Mouse (Mus musculus) lung, embryonic 16.5 days (tissue): ENCODE results near the gene Kpna7. TPM values are rescaled to one million over a fixed set of nuclear protein-coding genes. Genes with fewer than 3 reads are reported as not detected.
"Not testable (repeated sequence)": the region's sequence is repeated elsewhere in the genome, so short reads cannot be mapped to it uniquely, and the experiment has no call there.

Source experiments
- ATAC-seq: fragments of 200-750 bp; cut with Nextera tagmentation; 2 replicates; pipeline ENCODE4 v1.8.0; 2017; ENCODE audit warnings: low read depth, mild to moderate bottlenecking, moderate library complexity
- H3K27ac ChIP-seq: fragments of 300-500 bp; sonication (generic); 2 replicates; pipeline ENCODE4 v1.5.1; 2014; ENCODE audit warnings: mild to moderate bottlenecking, control low read depth, low read length
- H3K27me3 ChIP-seq: fragments of 300-500 bp; sonication (generic); 2 replicates; pipeline ENCODE4 v1.6.1; 2014; ENCODE audit warnings: low read depth, low read length, mixed read lengths; ENCODE audit not compliant: control insufficient read depth, insufficient read depth
- H3K36me3 ChIP-seq: fragments of 300-500 bp; sonication (generic); 2 replicates; pipeline ENCODE4 v1.6.1; 2014; ENCODE audit warnings: low read length; ENCODE audit not compliant: control insufficient read depth, insufficient read depth
- H3K4me1 ChIP-seq: fragments of 300-500 bp; sonication (generic); replicated peaks from 2 replicates; pipeline ENCODE4 v1.6.1; 2014; ENCODE audit warnings: low read length, mixed read lengths; ENCODE audit not compliant: control insufficient read depth, insufficient read depth
- H3K4me2 ChIP-seq: fragments of 300-500 bp; sonication (generic); 2 replicates; pipeline ENCODE4 v1.6.1; 2014; ENCODE audit warnings: low read depth, low read length, control low read depth
- H3K4me3 ChIP-seq: fragments of 300-500 bp; sonication (generic); 2 replicates; pipeline ENCODE4 v1.5.1; 2014; ENCODE audit warnings: mild to moderate bottlenecking, low read length, control low read depth
- H3K9ac ChIP-seq: fragments of 300-500 bp; sonication (generic); 2 replicates; pipeline ENCODE4 v1.6.1; 2014; ENCODE audit warnings: low read length, control low read depth
- H3K9me3 ChIP-seq: fragments of 300-500 bp; sonication (generic); 2 replicates; pipeline ENCODE4 v1.6.1; 2016; ENCODE audit warnings: low read length; ENCODE audit not compliant: control insufficient read depth
- WGBS: fragments of 180-500 bp; shearing (Covaris S2); extraction: QIAGEN DNeasy Blood & Tissue Kit; methylation state at CpG from one replicate; pipeline ENCODE4 v1.1.7; 2014; 5-methylcytosine and 5-hydroxymethylcytosine counted together
- polyA plus RNA-seq: library from polyadenylated mRNA; unstranded; fragments of >200 nt; fragmentation: Nextera tagmentation; extraction: Ambion mirVana; gene quantifications from 2 replicates; pipeline ENCODE4 v1.2.1, GENCODE M21; 2015

Kpna7 gene
- not detected in 2 replicates for polyA plus RNA-seq

- H3K4me3 ChIP-seq = peak within 1 kb of the TSS; percentile 95
- peak within 1 kb of the TSS; percentile 94 for H3K4me2 ChIP-seq
- H3K27ac ChIP-seq = peak within 1 kb of the TSS; percentile 69
- 0 out of 2 replicates have a peak, but pooled peaks cover 2% of the 10 kb centered on the region for H3K36me3 ChIP-seq
- H3K4me1 ChIP-seq = peaks cover 10% of the 10 kb centered on the region; the same call in 1 of the 2 replicates
- WGBS = under 1% methylated on average over 54 of the region's 54 CpGs
- H3K27me3 ChIP-seq = no peaks in the 10 kb centered on the region
- peak within 1 kb of the TSS; percentile 98 for H3K9ac ChIP-seq
- no peaks in the 10 kb centered on the region for H3K9me3 ChIP-seq
- ATAC-seq = peak; percentile 97
These were observed at the start of gene Kpna7, which contains the start of gene Arpc1a for GRCm38 (mm10) chr5:145083632-145084451. Kpna7 (minus strand) TSS chr5:145084030. Arpc1a (plus strand) TSS chr5:145083830.

DNA sequence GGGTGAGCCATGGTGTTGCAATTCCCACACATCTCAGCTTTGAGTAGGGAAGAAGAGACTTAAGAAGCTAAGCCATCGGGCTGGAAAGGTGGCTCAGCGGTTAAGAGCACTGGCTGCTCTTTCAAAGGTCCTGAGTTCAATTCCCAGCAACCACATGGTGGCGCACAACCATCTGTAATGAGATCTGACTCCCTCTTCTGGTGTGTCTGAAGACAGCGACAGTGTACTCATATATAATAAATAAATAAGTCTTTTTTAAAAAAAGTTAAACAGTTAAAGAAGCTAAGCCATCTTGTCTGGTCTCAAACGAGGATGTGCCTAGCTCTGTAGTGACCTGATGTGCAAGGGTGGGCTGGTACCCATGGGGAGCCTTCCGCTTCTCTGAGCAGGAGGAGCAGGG, 49.4 kb upstream of the Kpna7 start:
- not testable (repeated sequence) for H3K27me3 ChIP-seq, H3K4me1 ChIP-seq, H3K9me3 ChIP-seq, H3K4me2 ChIP-seq, H3K4me3 ChIP-seq, H3K9ac ChIP-seq, H3K27ac ChIP-seq, ATAC-seq
- WGBS = 83% methylated on average over 6 of the region's 6 CpGs
- peaks cover 48% of the 10 kb centered on the region for H3K36me3 ChIP-seq

- H3K4me3 ChIP-seq = no peak overlapping the region
- 77% methylated on average over 3 of the region's 3 CpGs for WGBS
- H3K27ac ChIP-seq = no peak overlapping the region
- no peaks in the 10 kb centered on the region for H3K27me3 ChIP-seq
- no peaks in the 10 kb centered on the region for H3K9me3 ChIP-seq
- H3K9ac ChIP-seq = no peak overlapping the region
- no peak for ATAC-seq
- no peak overlapping the region for H3K4me2 ChIP-seq
- H3K4me1 ChIP-seq = no peaks in the 10 kb centered on the region
- H3K36me3 ChIP-seq = peaks cover 62% of the 10 kb centered on the region
These were observed 47.2 kb upstream of the Kpna7 start for GRCm38 (mm10) chr5:145130995-145131394.

DNA sequence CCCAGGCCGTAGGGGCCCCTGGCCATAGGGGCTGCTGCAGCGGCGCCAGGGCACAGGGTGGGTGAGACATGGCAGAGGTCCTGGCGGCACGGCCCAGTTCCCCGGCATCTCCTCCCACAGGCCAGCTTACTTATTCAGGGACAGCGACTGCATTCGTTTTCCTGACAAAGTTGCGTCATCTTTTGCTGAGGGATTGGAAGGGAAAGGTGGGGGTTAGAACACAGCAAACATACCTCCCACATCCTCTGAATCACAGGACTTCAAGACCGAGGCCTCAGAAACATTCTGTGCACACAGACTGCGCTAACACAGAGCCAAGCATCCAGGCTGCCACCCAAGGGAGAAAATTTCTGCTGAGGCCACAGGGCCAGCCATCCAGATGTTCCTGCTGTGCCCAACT, 46.4 kb upstream of the Kpna7 start:
- Histone ChIP-seq H3K36me3 (peaks cover 64% of the 10 kb centered on the region), H3K4me1 (no peaks in the 10 kb centered on the region), H3K27ac (no peak overlapping the region), H3K9ac (no peak overlapping the region), H3K27me3 (no peaks in the 10 kb centered on the region), H3K4me2 (no peak overlapping the region), H3K9me3 (no peaks in the 10 kb centered on the region), H3K4me3 (no peak overlapping the region)
- ATAC-seq = no peak
- 71% methylated on average over 11 of the region's 11 CpGs for WGBS

GRCm38 (mm10) chr5:145129773-145130172, 45.9 kb upstream of the Kpna7 start:
- H3K4me1 ChIP-seq, H3K27ac ChIP-seq, H3K4me2 ChIP-seq, ATAC-seq, H3K9ac ChIP-seq, H3K4me3 ChIP-seq, H3K27me3 ChIP-seq, H3K9me3 ChIP-seq: not testable (repeated sequence)
- WGBS = 80% methylated on average over 4 of the region's 6 CpGs
- H3K36me3 ChIP-seq = peaks cover 64% of the 10 kb centered on the region

DNA sequence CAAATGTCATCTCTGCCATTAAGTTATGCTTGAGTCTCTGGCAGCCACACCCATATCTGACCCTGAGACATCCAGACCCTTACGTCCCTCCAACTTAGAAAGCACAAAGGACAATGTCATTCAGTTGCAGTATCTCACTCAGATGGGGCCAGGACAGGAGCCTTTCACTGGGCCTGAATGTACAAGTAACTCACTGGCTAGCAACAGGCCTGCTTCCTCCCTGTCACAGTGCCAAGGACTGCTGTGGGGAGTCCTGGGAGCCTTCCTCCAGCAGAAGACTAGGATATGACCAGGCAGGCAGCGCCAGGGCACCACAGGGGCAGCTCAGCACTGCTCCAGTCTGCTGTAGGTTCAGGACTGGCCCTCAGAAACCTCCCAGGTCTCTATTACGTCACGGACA, 45.3 kb upstream of the Kpna7 start:
- Histone ChIP-seq H3K9ac (no peak overlapping the region), H3K27me3 (no peaks in the 10 kb centered on the region), H3K9me3 (no peaks in the 10 kb centered on the region), H3K4me2 (no peak overlapping the region), H3K27ac (no peak overlapping the region), H3K36me3 (peaks cover 63% of the 10 kb centered on the region), H3K4me1 (no peaks in the 10 kb centered on the region), H3K4me3 (no peak overlapping the region)
- no peak for ATAC-seq
- WGBS = 87% methylated on average over 4 of the region's 4 CpGs

DNA sequence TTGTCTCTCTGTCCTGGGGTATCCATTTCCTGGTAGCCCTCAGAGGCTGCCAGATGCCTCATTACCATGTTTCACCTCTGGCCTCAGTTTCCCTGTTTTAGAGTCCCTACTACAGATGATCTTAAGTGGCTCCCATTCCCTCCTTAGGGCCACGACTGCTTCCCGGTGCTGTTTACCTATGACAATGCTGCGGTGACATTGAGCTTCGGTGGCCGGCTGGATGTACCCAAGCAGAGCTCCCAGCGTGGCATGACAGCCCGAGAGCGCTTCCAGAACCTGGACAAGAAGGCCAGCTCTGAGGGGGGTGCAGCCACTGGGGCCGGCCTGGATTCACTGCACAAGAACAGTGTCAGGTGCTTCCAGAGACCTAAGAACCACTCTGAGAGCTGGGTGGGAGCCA, 42.8 kb upstream of the Kpna7 start:
- Histone ChIP-seq H3K4me3 (no peak overlapping the region), H3K27ac (no peak overlapping the region), H3K4me1 (no peaks in the 10 kb centered on the region), H3K9me3 (no peaks in the 10 kb centered on the region), H3K27me3 (no peaks in the 10 kb centered on the region), H3K9ac (no peak overlapping the region), H3K36me3 (peaks cover 60% of the 10 kb centered on the region), H3K4me2 (no peak overlapping the region)
- no peak for ATAC-seq
- WGBS = 87% methylated on average over 9 of the region's 9 CpGs

DNA sequence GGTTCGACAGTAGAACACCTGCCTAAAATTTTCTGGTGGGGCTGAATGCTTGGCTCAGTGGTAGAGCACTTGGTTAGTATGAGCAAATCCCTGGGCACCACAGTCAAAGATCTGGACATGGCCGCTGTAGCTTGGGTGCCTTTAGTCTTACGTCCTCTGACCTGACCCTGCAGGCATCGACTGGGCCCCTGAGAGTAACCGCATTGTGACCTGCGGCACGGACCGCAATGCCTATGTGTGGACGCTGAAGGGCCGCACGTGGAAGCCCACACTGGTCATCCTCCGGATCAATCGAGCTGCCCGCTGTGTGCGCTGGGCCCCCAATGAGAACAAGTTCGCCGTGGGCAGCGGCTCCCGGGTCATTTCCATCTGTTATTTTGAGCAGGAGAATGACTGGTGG, 39.6 kb upstream of the Kpna7 start:
- Histone ChIP-seq H3K36me3 (peaks cover 44% of the 10 kb centered on the region), H3K27me3 (no peaks in the 10 kb centered on the region), H3K4me1 (no peaks in the 10 kb centered on the region), H3K27ac (no peak overlapping the region), H3K9ac (no peak overlapping the region), H3K4me2 (no peak overlapping the region), H3K4me3 (no peak overlapping the region), H3K9me3 (no peaks in the 10 kb centered on the region)
- 87% methylated on average over 19 of the region's 19 CpGs for WGBS
- ATAC-seq = no peak

DNA sequence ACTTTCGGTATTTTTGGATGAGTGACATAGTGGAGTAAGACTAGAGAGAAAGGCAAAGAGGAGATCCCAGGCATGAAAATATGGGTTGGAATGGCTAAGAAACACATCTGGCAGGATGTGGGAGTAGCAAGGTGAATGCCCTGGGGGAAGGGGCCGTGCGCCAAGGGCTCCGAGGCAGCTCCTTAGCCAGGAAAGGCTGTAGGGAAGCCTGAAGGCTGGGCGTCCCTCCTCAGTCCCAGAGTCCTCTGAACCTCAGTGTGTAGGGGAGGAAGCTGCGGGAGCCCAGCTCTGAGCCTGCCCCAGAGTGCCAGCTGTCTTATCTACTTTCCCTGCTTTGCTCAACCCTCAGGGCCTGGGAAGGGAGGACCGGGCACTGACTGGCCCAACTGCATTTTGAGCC, 37.1 kb upstream of the Kpna7 start:
- Histone ChIP-seq H3K9me3 (no peaks in the 10 kb centered on the region), H3K27ac (no peak overlapping the region), H3K9ac (no peak overlapping the region), H3K4me3 (no peak overlapping the region), H3K4me1 (peaks cover 15% of the 10 kb centered on the region), H3K27me3 (no peaks in the 10 kb centered on the region), H3K36me3 (peaks cover 26% of the 10 kb centered on the region), H3K4me2 (no peak overlapping the region)
- no peak for ATAC-seq
- 59% methylated on average over 7 of the region's 7 CpGs for WGBS
